Mouse (Mus musculus) B cell, adult 2 months (primary cell): ENCODE measurements around the gene Pnn.

Experiments used
- DNase-seq, 2 experiments: peaks; one replicate each; pipeline ENCODE4 v3.0.0; 2022

Gene Pnn

GRCm38 (mm10) chr12:59076996-59077395 is 10.3 kb downstream of the Pnn start:
- no peak for DNase-seq

- no peak for DNase-seq
Measured at GRCm38 (mm10) chr12:59077883-59078282, 11.2 kb downstream of the Pnn start.

DNA sequence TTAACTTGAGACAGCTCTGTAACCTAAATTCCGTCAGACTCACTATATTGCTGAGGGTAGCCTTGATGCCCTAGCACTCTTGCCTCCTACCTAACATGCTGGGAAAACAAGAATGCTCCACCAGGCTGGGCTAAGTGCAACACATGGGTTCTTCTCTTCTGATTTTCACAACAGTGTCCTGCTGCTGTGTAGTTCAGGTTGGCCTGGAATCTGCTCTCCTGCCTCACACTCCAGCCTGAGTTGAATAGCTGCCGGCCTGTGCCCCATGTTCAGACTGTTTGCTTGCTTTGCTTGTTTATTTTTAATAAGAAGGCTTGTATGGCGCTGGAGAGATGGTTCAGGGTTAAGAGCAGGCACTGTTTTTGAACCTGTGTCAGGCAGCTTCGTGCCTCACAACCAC is 13.8 kb downstream of the Pnn start:
- no peak for DNase-seq

DNA sequence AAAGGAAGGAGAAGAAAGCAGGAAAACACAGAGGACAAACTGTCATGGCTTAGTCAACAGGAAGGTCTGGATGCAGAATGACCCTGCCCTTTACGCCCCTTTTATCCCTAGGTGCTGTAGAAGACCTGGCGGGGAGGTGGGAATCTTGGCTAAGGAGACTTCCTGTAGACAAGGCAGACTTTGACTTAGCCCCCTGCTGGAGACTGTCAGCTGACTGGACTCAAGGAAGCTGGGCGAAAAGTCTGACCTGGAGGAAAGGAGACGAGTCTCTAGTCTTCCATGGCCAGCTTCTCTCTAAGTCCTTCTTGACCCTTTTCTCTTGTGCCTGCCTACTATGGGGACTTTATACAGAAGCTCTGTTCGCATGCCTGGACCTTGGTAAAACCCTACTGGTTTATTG is 17.8 kb downstream of the Pnn start:
- no peak for DNase-seq

GRCm38 (mm10) chr12:59086171-59086570 is 19.5 kb downstream of the Pnn start:
- DNase-seq = no peak

- DNase-seq = no peak
Measured at GRCm38 (mm10) chr12:59093543-59093942, 26.9 kb downstream of the Pnn start.

GRCm38 (mm10) chr12:59095104-59096025 is 28.7 kb downstream of the Pnn start, which contains the start of gene Mia2:
Mia2 (plus strand) TSS chr12:59095799.
- no peak for DNase-seq

GRCm38 (mm10) chr12:59104771-59105170 is 38.1 kb downstream of the Pnn start:
- no peak for DNase-seq

GRCm38 (mm10) chr12:59105914-59106313 is 39.2 kb downstream of the Pnn start:
- DNase-seq = no peak

DNA sequence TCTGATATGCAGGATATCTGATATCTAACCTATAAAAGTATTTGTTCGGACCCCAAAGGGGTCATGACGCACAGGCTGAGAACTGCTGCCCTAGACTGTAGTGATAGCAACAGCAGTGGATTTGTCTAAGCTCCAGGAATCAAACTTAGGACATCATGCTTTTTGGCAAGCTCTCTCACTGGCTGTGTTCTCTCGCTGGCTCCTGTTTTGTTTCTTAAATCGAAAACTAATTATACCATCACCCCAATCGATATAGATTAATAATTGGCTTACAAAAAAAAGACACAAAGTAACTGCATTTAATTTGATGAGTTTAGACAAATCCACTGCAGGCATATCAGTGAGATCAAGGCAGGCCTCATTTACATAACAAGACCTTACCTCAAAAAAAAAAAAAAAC is 39.8 kb downstream of the Pnn start:
- no peak for DNase-seq

- DNase-seq = no peak
Measured at GRCm38 (mm10) chr12:59107926-59108325, 41.2 kb downstream of the Pnn start.

- DNase-seq = no peak
Measured at GRCm38 (mm10) chr12:59117184-59117583, 50.5 kb downstream of the Pnn start.
